Comparison of ENCODE assay signal across 15 mouse cellular contexts in the genomic region with DNA sequence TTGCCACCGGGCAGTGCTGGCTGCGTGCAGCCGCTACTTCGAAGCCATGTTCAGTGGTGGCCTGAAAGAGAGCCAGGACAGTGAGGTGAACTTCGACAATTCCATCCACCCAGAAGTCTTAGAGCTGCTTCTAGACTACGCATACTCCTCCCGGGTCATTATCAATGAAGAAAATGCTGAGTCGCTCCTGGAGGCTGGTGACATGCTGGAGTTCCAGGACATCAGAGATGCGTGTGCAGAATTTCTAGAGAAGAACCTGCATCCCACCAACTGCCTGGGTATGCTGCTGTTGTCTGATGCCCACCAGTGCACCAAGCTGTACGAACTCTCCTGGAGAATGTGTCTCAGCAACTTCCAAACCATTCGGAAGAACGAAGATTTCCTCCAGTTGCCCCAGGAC. TPM values are rescaled to one million over a fixed set of nuclear protein-coding genes. Genes with fewer than 3 reads are reported as not detected.
DNase-seq lines count a peak whose midpoint lies in the region; ATAC-seq and TF ChIP-seq lines count a peak whose summit lies in the region.
"Had no signal": no experiment of that assay in that cellular context is flagged by ENCODE, and none has a peak within 500 bp of the region (broad histone marks: within the 10 kb centered on the region; RNA-seq: fewer than 3 reads in every experiment).

No protein-coding gene starts in this region.

- H3K27ac ChIP-seq in heart, embryonic 16.5 days (ENCODE audit: low read length) = no peak overlapping the region
- H3K27ac ChIP-seq in heart, embryonic 11.5 days (ENCODE audit: low read depth, low read length) = no peak overlapping the region
- H3K27ac ChIP-seq in ES-Bruce4 (ENCODE audit: insufficient read depth, low read length) = no peak overlapping the region
- H3K27ac ChIP-seq in forebrain, embryonic 15.5 days (replicated peaks) = peak overlapping the region; percentile 99
- H3K27ac ChIP-seq in midbrain, embryonic 13.5 days = no peak overlapping the region
- no peak overlapping the region for H3K27ac ChIP-seq in gastrocnemius, adult 2 months
- H3K27ac ChIP-seq: liver, embryonic 12.5 days had no signal

- peak overlapping the region; percentile 99 for H3K4me2 ChIP-seq in heart, embryonic 16.5 days (ENCODE audit: low read depth, low read length)
- no peak overlapping the region for H3K4me2 ChIP-seq in heart, embryonic 11.5 days
- peak overlapping the region; percentile 83 for H3K4me2 ChIP-seq in forebrain, embryonic 15.5 days (replicated peaks)
- peak overlapping the region; percentile 86 for H3K4me2 ChIP-seq in midbrain, embryonic 13.5 days (replicated peaks)
- H3K4me2 ChIP-seq: liver, embryonic 12.5 days had no signal

- intact Hi-C loops in gastrocnemius, adult 2 months (cut with DNase I) = loop anchor here (10.0 kb wide), 1 partner anchor 200 kb away; no protein-coding TSS in a partner anchor

- no peak for ATAC-seq in heart, embryonic 16.5 days (replicated peaks; ENCODE audit: extremely low read depth, insufficient read depth, low FRiP score)
- ATAC-seq in heart, embryonic 11.5 days (replicated peaks; ENCODE audit: insufficient number of reproducible peaks, low FRiP score, low TSS enrichment) = no peak
- ATAC-seq in forebrain, embryonic 15.5 days (replicated peaks) = no peak
- no peak for ATAC-seq in midbrain, embryonic 13.5 days
- ATAC-seq: inflammation-experienced regulatory T-cells, adult 6 months; liver, embryonic 12.5 days; Patski had no signal

- no peak for TF ChIP-seq CTCF in ES-Bruce4 (IDR thresholded peaks at IDR 0.05; ENCODE audit: low read depth, low read length)
- no peak for TF ChIP-seq CTCF in gastrocnemius, adult 2 months (IDR thresholded peaks at IDR 0.05)

- TF ChIP-seq POLR2A in ES-Bruce4 (IDR thresholded peaks at IDR 0.05; ENCODE audit: insufficient read depth, low read length) = no peak

- H3K9ac ChIP-seq in heart, embryonic 16.5 days (ENCODE audit: low read length) = no peak overlapping the region
- no peak overlapping the region for H3K9ac ChIP-seq in heart, embryonic 11.5 days (ENCODE audit: low read depth, low read length)
- no peak overlapping the region for H3K9ac ChIP-seq in ES-Bruce4 (ENCODE audit: low read depth, poor library complexity, severe bottlenecking)
- peak overlapping the region; percentile 98 for H3K9ac ChIP-seq in forebrain, embryonic 15.5 days (replicated peaks)
- 0 out of 2 replicates have a peak overlapping the region, but pooled peaks have one; percentile 28 for H3K9ac ChIP-seq in midbrain, embryonic 13.5 days (replicated peaks)
- H3K9ac ChIP-seq: liver, embryonic 12.5 days had no signal

- no peaks in the 10 kb centered on the region for H3K9me3 ChIP-seq in heart, embryonic 16.5 days (replicated peaks; ENCODE audit: control insufficient read depth, low read length)
- H3K9me3 ChIP-seq in heart, embryonic 11.5 days (replicated peaks; ENCODE audit: control insufficient read depth, low read length) = no peaks in the 10 kb centered on the region
- no peaks in the 10 kb centered on the region for H3K9me3 ChIP-seq in ES-Bruce4 (replicated peaks; ENCODE audit: control insufficient read depth, insufficient read depth, low read length, poor library complexity, severe bottlenecking)
- H3K9me3 ChIP-seq in forebrain, embryonic 15.5 days = no peaks in the 10 kb centered on the region
- no peaks in the 10 kb centered on the region for H3K9me3 ChIP-seq in midbrain, embryonic 13.5 days
- H3K9me3 ChIP-seq: liver, embryonic 12.5 days had no signal

- no peak for DNase-seq in MN1 (ENCODE audit: low spot score)
- no peak for DNase-seq in gastrocnemius, adult 2 months
- no peak for DNase-seq in layer of hippocampus, adult 8-10 months (ENCODE audit: low spot score in 2 of 2)
- DNase-seq: adrenal gland, postnatal 25 days; cerebellum, adult 8-10 months; spleen, adult 18-20 months; thymus, postnatal 25 days had no signal

- 0 out of 2 replicates have a peak, but pooled peaks cover 2% of the 10 kb centered on the region for H3K27me3 ChIP-seq in heart, embryonic 16.5 days (ENCODE audit: control insufficient read depth, insufficient read depth, low read length)
- no peaks in the 10 kb centered on the region for H3K27me3 ChIP-seq in heart, embryonic 11.5 days (ENCODE audit: control insufficient read depth, insufficient read depth, low read length)
- H3K27me3 ChIP-seq in ES-Bruce4 (ENCODE audit: control insufficient read depth, insufficient read depth, low read length, poor library complexity, severe bottlenecking) = no peaks in the 10 kb centered on the region
- no peaks in the 10 kb centered on the region for H3K27me3 ChIP-seq in forebrain, embryonic 15.5 days
- no peaks in the 10 kb centered on the region for H3K27me3 ChIP-seq in midbrain, embryonic 13.5 days
- H3K27me3 ChIP-seq: Patski had no signal

- H3K4me1 ChIP-seq in heart, embryonic 16.5 days (ENCODE audit: control insufficient read depth, insufficient read depth, low read length) = peaks cover 52% of the 10 kb centered on the region
- H3K4me1 ChIP-seq in heart, embryonic 11.5 days (ENCODE audit: control insufficient read depth, insufficient read depth, low read length) = peaks cover 46% of the 10 kb centered on the region
- H3K4me1 ChIP-seq in ES-Bruce4 (ENCODE audit: control insufficient read depth, insufficient read depth, low read length) = peaks cover 14% of the 10 kb centered on the region
- peaks cover 77% of the 10 kb centered on the region for H3K4me1 ChIP-seq in forebrain, embryonic 15.5 days
- peaks cover 89% of the 10 kb centered on the region for H3K4me1 ChIP-seq in midbrain, embryonic 13.5 days (replicated peaks)

- TF ChIP-seq EP300 in ES-Bruce4 (IDR thresholded peaks at IDR 0.05; ENCODE audit: insufficient read depth, low read depth, low read length) = no peak

- peaks cover 12% of the 10 kb centered on the region; the same call in 1 of the 2 replicates for H3K36me3 ChIP-seq in heart, embryonic 16.5 days (ENCODE audit: control insufficient read depth, insufficient read depth)
- H3K36me3 ChIP-seq in heart, embryonic 11.5 days (ENCODE audit: control insufficient read depth, insufficient read depth, low read length) = peaks cover 19% of the 10 kb centered on the region
- H3K36me3 ChIP-seq in ES-Bruce4 (ENCODE audit: control insufficient read depth, insufficient read depth, low read length, poor library complexity, severe bottlenecking) = peaks cover 53% of the 10 kb centered on the region
- peaks cover 28% of the 10 kb centered on the region for H3K36me3 ChIP-seq in forebrain, embryonic 15.5 days
- peaks cover 48% of the 10 kb centered on the region for H3K36me3 ChIP-seq in midbrain, embryonic 13.5 days

- no peak overlapping the region for H3K4me3 ChIP-seq in heart, embryonic 16.5 days (ENCODE audit: low read length)
- no peak overlapping the region for H3K4me3 ChIP-seq in heart, embryonic 11.5 days (ENCODE audit: low read depth, low read length)
- peak overlapping the region; percentile 2; the same call in 1 of the 2 replicates for H3K4me3 ChIP-seq in ES-Bruce4 (ENCODE audit: low read depth, low read length)
- peak overlapping the region; percentile 96 for H3K4me3 ChIP-seq in forebrain, embryonic 15.5 days
- H3K4me3 ChIP-seq in midbrain, embryonic 13.5 days (replicated peaks) = peak overlapping the region; percentile 96
- no peak overlapping the region for H3K4me3 ChIP-seq in gastrocnemius, adult 2 months
- H3K4me3 ChIP-seq: liver, embryonic 12.5 days had no signal

- 82% methylated on average over 12 of the region's 12 CpGs for WGBS in heart, embryonic 16.5 days
- 83% methylated on average over 12 of the region's 12 CpGs for WGBS in heart, embryonic 11.5 days (ENCODE audit: insufficient replicate concordance)
- WGBS in forebrain, embryonic 15.5 days = 75% methylated on average over 12 of the region's 12 CpGs
- 89% methylated on average over 12 of the region's 12 CpGs for WGBS in midbrain, embryonic 13.5 days

RNA-seq across cellular contexts. Expression of gene Enc1, which starts 4.3 kb away (rescaled TPM):
- polyA plus RNA-seq in heart, embryonic 16.5 days (2015; fragmentation: Nextera tagmentation; extraction: Ambion mirVana) = 4.7 and 4.9 TPM in 2 replicates
- polyA plus RNA-seq in heart, embryonic 11.5 days (2014; fragmentation: Nextera tagmentation; extraction: Ambion mirVana) = 5.4 and 6.3 TPM in 2 replicates
- 83.0 TPM in 2 replicates for polyA plus RNA-seq in ES-Bruce4 (2011; ENCODE audit: insufficient read depth, insufficient read length, low read depth, missing spikeins)
- 82.4 and 103 TPM in 2 replicates for polyA plus RNA-seq in forebrain, embryonic 15.5 days (2015; fragmentation: Nextera tagmentation; extraction: Ambion mirVana)
- polyA plus RNA-seq in midbrain, embryonic 13.5 days (2015; fragmentation: Nextera tagmentation; extraction: Ambion mirVana) = 50.2 and 52.1 TPM in 2 replicates
- total RNA-seq in gastrocnemius, adult 2 months (2021) = 1 to 10 TPM; 1.1 to 4.8 TPM
- total RNA-seq in layer of hippocampus, adult 8-10 months (2022) = 100 to 1,000 TPM; 584 to 717 (median 649) TPM

RNA-seq across cellular contexts. Expression of gene Hexb, which starts 47.0 kb away (rescaled TPM):
- polyA plus RNA-seq in heart, embryonic 16.5 days (2015; fragmentation: Nextera tagmentation; extraction: Ambion mirVana) = 37.0 and 46.5 TPM in 2 replicates
- 31.5 and 32.3 TPM in 2 replicates for polyA plus RNA-seq in heart, embryonic 11.5 days (2014; fragmentation: Nextera tagmentation; extraction: Ambion mirVana)
- 53.4 and 59.7 TPM in 2 replicates for polyA plus RNA-seq in ES-Bruce4 (2011; ENCODE audit: insufficient read depth, insufficient read length, low read depth, missing spikeins)
- polyA plus RNA-seq in forebrain, embryonic 15.5 days (2015; fragmentation: Nextera tagmentation; extraction: Ambion mirVana) = 27.5 and 34.8 TPM in 2 replicates
- polyA plus RNA-seq in midbrain, embryonic 13.5 days (2015; fragmentation: Nextera tagmentation; extraction: Ambion mirVana) = 26.1 and 26.4 TPM in 2 replicates
- 10 to 100 TPM in 1 of 2 experiments, 1 to 10 TPM in 1; 7.6 to 10.9 TPM for total RNA-seq in gastrocnemius, adult 2 months (2021)
- total RNA-seq in layer of hippocampus, adult 8-10 months (2022) = 100 to 1,000 TPM; 114 to 546 (median 290) TPM

Comparison
In these comparisons a context has a peak if more than half of its experiments do, and no peak if none do; other contexts are left out.
1. H3K4me3 ChIP-seq: peak in ES-Bruce4 (single experiment), forebrain, embryonic 15.5 days (single experiment) and midbrain, embryonic 13.5 days (single experiment); none in heart, embryonic 16.5 days (single experiment), heart, embryonic 11.5 days (single experiment) and gastrocnemius, adult 2 months (single experiment).
2. H3K9ac ChIP-seq: peak in forebrain, embryonic 15.5 days (single experiment) and midbrain, embryonic 13.5 days (single experiment); none in heart, embryonic 16.5 days (single experiment), heart, embryonic 11.5 days (single experiment) and ES-Bruce4 (single experiment).